Mouse (Mus musculus): ENCODE measurements around the gene Nova2.

Gene Nova2

DNA sequence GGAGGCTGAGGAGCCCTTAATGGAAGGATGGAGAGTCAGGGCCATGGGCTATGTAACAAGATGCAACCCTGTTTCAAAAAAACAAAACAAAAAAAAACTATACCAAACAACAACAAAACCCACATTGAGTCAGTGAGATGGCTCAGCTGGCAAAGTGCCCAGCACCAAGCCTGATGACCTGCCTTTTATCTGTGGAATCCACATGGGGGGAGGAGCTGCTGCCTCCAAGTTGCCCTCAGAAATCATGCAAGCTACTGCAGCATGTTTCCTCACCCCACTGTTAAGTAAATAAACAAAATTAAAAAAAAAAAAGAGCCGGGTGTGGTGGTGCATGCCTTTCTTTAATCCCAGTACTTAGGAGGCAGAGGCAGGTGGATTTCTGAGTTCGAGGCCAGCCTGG is 60.8 kb downstream of the Nova2 start:
- no peak for DNase-seq (ENCODE audit: low spot score in 2 of 2)

DNA sequence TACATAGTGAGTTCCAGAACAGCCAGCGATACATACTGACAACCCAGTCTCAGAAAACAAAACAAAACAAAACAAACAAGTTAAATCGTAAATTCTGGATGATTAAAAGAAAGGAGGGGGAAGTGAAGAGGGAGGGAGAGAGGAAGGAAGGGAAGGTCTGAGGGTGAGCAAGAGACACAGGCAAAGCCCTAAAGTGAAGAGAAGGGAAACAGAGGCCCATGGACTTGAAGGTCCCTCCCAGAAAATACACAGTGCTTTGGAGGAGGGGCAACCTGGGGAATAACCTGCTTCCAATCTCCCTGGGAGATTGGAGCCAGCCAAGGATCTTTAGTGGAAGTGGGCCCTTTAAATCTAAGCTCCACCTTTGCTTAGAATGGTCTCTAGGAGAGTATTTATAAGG is 61.4 kb downstream of the Nova2 start, which contains the start of gene Nanos2:
Gene Nanos2, plus strand, starts transcription at position 301 of the 400 bp plus-strand sequence.
- no peak for DNase-seq (ENCODE audit: low spot score in 2 of 2)

DNA sequence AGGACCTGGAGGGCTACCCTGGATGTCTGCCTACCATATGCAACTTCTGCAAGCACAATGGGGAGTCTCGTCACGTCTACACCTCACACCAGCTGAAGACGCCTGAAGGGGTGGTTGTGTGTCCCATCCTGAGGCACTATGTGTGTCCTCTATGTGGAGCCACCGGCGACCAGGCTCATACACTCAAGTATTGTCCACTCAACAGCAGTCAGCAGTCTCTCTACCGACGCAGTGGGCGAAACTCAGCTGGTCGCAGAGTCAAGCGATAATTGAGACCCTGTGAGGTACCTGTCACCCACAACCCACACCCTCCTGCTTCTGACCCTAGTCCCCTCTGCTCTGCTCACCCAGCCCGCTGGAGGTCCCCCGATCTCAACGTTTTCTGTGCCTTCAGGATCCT is 62.1 kb downstream of the Nova2 start:
- no peak for DNase-seq (ENCODE audit: low spot score in 2 of 2)

DNA sequence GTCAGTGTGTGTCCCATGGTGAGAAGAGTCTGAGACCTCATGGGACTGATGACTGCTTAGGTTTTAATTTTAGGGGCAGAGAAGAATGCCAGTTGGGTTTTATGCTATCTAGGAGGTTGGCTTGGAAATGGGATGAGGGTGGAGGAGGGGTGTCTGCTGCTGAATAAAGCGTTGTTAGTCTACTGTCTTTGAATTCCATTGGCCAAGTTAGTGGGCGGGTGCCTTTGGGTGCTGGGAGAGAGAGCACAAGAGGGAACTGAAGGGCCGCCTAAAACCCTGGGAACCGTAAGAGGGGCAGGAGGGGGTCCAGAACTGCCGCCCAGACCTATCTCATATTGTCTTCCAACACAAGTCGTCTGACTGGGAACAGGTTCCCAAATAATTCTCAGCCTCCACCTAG is 63.1 kb downstream of the Nova2 start:
- DNase-seq (ENCODE audit: low spot score in 2 of 2), result no peak

DNA sequence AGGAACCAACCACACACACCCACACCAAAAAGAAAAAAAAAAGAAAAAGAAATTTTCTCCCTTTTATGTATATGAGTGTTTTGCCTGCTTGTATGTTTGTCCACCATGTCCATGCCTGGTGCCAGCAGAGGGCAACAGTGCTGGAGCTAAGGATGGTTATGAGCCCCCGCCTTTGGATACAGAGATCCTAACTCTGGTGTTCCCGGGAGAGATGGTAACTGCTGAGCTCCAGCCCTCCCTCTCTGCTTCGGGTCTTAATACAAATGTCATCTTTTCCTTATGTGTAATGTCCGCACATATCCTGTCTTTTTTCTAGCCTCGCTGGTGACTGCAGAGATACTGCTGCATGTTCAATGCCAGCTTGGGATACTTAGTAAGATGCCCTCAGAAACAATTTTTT is 64.3 kb downstream of the Nova2 start:
- DNase-seq (ENCODE audit: low spot score in 2 of 2), result peak in 1 of 2 experiments; percentile 76

DNA sequence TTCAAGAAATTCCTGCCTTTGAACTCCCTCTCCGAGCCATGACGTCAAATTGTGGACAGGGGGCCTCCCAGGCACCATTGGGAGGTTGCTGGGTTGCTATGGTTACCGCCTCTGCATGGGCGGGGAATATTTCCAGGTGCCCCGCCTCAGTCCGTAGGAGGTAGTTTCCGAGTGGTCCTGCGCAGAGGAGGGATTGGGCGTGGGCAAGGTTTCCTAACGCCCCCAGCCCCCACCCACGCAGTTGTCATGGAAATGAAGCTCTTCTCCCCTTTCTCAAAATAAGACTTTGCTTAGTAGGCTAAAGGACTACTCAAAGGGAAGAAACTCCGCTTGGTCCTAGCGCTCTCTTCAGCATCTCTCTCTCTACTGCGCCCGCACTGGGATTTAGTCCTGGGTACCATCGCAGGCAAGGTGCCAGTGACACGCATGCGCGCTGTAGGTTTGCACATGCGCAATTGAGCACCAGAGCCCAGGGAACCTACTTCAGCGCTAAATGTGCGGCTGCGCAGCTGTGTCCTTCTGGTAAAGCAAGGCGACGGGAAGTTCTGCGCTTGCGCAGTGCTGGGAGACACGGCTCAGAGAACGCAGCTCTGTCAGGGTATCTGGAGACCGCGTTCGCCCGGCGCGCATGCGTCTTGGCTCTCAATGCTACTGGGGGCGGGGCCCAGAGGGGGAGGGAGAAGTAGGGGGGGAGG is 65.1 kb downstream of the Nova2 start, which contains the start of gene Mypop:
Gene Mypop, plus strand, starts transcription at position 645 of the 695 bp plus-strand sequence.
- peak; percentile 100 for DNase-seq (ENCODE audit: low spot score in 2 of 2)

DNA sequence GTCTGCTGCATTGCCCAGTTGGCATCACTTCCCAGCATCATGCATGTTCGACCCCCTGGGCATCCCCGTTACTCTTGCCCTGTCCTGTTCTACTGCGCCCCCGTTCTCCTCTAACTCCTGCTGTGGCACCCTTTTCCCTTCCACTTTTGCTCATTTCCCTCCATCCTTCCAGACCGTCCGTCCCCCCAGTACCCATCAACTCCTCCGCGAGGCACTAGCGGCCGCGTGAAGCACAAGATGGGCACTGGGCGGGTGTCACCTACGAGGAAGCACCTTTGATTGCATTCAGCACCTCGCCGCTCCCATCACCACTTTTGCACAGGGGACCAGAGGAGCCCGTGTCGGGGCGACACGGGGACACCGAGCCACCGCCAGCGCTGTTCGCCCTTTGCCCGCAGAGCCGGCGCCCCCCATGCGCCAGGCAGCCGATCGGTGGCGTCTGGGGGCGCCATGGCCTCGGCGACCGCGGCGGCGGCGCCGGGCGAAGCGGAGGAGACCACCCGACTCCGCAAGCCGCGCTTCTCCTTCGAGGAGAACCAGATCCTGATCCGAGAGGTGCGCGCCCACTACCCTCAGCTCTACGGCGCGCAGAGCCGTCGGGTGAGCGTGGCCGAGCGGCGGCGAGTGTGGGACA is 66.1 kb downstream of the Nova2 start:
- peak; percentile 61 to 63 for DNase-seq (ENCODE audit: low spot score in 2 of 2)

DNA sequence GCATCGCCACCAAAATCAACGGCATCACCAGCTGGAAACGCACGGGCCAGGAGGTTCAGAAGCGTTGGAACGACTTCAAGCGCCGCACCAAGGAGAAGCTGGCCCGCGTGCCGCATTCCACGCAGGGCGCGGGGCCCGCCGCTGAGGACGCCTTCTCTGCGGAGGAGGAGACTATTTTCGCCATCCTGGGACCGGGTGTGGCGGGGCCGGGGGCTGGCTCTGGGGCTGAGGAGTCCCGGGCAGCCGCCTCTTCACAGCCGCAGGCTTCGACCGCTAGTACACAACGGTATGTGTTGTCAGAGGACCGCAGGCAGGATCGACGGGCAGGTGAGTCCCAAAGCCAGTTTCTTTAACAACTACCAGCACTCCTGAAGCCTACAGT is 66.6 kb downstream of the Nova2 start:
- DNase-seq (ENCODE audit: low spot score in 2 of 2), result peak; percentile 66 to 69

DNA sequence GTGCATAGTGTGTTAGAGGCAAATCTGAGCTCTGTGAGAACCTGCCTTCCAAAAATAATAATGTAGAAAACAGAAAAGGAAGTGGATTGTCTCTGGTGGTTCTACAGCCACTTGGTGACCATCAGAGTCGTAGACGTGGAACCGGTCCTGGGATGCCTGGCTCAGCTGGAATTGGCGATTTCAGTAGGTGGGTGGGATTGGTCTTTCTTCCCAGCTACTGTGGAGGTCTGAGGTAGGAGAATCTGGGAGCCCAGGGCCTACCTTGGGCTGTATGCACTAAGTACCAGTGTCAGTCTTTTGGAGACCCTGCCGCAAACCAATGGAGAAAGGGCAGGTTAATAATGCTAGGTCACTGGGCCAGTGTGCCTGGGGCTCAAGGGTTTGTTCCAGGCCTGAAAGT is 67.3 kb downstream of the Nova2 start:
- no peak for DNase-seq (ENCODE audit: low spot score in 2 of 2)

DNA sequence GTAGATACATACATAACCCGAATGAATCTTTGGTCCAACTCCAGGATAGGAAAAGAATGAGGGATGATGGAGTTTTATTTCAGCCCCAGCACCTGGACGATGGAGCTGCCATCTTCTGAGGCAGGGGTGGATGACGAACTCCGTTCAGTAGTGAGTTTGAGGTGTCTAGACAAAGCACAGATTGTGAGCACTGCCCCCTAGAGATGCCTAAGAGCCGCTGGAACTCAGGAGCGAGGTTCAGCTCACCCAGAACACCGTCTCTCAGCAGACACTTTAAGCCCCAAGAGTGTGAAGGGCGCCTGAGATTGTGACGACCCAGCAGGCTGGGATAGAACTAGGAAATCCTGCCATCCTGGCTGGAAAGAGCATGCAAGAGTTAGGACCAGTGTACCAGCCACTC is 73.1 kb downstream of the Nova2 start:
- DNase-seq (ENCODE audit: low spot score in 2 of 2), result no peak

DNA sequence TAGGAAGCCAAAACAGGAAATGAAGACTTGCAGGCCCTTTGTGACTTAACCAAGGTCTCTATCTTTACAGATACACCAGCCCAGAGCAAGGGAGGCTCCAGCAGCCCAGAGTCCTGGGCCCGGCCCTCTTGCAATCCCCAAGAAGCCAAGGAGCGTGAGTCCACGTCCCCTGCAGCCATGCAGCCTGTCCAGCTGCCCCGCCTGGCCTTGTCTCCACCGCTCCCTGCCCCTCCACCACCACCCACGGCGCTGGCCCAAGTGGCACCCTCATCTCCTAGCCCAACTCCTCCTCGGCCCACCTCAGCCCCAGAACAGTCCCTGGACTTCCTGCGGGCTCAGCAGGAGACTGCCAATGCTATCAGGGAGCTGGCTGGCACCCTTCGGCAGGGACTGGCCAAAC is 74.7 kb downstream of the Nova2 start:
- no peak for DNase-seq (ENCODE audit: low spot score in 2 of 2)

DNA sequence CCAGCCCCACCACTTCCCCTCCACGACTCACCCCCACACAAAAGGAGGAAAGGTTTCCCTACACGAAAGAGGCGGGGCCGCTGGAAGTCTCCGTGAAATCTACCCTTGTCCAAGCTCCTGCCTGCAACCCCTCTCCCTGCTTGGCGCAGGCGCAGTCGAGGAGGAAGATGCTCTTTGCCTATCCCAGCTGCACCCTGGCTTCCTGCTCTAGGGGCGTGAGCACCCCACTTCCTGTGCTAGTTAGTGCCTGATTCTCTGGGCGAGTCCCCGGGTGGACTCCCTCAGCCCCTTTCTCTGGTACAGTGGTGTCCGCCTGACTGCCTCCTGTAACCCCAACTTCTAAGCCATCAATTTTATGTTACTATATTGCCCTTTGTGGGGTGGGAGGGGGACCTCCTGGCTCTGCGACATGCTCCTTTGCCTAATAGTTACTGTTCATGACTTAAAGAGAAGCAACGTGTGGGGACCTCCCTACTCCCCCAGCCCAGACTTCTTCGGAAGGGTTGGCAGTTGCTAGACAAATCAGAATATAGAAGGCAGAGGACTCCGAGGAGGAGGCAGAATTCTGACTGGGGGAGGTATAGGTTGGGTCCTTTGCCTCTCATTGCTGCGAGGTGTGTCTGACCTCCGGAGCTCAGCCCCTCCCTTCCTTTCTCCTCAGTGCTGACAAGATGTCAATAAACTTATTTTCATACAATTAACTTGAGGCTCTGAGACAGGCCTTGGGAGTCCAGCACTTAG is 75.5 kb downstream of the Nova2 start:
- DNase-seq (ENCODE audit: low spot score in 2 of 2), result peak; percentile 63 to 66

DNA sequence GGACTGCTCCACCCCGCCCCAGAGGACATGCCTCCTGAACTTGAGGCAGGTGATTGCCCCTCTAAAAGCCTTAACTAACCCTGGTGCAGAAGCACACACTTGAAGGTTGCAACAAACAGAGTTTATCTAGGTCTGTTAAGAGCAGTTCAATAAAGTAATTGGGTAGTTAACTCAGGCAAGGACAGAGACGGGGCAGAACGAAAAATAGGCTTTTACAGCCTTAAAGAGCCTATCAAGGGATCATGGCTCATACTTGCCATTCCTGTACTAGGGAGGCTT is 76.1 kb downstream of the Nova2 start:
- no peak for DNase-seq (ENCODE audit: low spot score in 2 of 2)

DNA sequence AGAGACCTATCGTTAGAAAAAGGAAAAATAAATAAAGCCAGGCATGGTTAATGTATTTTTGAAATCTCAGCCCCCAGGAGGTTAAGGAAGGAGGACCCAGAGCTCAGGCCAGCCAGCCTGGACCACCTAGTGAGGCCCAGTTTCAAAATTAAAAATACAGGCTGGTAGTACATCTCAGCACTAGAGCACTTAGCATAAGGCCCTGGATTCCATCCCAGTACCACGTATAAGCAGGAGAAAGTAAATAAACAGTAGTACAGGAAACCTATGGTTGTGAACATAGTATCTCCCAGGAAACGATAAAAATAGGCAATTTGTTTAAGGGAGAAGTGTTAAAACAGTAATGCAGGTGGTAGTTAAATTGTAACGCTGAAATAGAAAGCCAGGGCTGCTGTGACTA is 76.4 kb downstream of the Nova2 start:
- no peak for DNase-seq (ENCODE audit: low spot score in 2 of 2)

DNA sequence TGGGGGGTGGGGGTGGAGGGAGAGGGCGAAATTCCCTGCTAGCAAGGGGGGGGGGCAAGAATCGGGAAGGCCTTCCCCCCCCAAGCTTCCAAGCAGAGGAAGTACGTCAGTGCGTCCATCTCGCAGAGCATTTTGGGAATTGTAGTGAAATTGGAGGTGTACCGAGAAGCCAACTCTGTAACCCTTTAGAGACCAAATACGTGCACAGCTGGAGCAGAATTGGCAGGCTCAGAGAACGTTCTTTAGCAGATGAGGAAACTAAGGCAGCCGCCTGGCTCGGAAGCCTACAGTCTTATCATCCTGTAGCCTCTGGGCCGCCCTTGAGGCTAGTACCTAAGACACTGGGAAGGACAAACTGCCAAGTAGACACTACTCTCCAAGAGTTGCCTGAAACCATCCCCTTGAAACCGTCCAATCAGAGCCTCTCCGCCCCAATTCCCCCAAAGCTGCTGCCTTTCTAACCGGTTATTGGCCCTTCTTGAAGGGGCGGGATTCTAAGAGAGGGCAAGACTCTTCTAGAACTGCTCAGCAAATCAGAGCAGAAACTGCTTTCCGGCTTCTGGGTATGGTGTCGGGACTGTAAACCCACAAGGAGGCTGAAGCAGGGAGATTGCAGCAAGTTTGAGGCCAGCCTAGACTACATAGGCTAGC is 77.3 kb downstream of the Nova2 start:
- peak; percentile 82 to 90 for DNase-seq (ENCODE audit: low spot score in 2 of 2)

DNA sequence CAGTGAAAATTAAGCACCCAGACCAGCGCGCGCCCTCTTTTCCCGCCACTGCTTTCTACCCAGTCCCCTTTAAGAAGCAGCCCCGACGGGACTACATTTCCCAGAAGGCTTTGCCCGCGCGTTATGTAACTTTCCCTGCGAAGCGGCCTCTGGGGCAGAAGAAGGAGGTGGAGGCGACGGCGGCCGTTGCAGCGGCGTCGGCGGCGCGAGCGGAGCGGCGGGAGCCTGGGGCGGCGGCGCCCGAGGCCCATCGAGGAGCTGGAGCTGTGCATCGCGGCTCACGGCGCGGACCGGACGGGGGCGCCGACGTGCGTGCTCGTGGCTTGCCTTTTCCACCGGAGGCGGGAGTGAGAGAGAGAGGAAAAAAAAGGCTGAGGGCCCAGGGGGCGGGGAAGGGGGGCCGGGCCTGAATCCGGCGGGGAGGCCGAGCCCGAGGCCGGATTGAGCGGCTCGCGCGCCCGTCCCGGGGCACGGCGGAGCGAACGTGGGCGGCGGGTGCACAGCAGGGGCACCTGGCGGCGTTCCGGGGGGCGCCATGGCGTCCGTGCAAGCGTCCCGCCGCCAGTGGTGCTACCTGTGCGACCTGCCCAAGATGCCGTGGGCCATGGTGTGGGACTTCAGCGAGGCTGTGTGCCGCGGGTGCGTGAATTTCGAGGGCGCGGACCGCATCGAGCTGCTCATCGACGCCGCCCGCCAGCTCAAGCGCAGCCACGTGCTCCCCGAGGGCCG is 78.4 kb downstream of the Nova2 start, which contains the start of gene Irf2bp1:
Gene Irf2bp1, plus strand, starts transcription at position 143 of the 729 bp plus-strand sequence.
- DNase-seq (ENCODE audit: low spot score in 2 of 2), result peak; percentile 96

DNA sequence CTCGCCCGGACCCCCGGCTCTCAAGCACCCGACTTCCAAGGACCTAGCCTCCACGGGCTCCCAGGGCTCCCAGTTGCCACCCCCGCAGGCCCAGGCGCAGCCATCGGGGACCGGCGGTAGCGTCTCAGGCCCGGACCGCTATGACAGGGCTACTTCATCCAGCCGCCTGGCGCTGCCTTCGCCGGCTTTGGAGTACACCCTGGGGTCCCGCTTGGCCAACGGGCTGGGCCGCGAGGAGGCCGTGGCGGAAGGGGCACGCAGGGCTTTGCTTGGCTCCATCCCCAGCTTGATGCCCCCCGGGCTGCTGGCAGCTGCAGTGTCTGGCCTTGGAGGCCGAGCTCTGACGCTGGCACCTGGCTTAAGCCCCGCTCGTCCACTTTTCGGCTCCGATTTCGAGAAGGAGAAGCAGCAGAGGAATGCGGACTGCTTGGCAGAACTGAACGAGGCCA is 79.0 kb downstream of the Nova2 start:
- DNase-seq (ENCODE audit: low spot score in 2 of 2), result no peak

DNA sequence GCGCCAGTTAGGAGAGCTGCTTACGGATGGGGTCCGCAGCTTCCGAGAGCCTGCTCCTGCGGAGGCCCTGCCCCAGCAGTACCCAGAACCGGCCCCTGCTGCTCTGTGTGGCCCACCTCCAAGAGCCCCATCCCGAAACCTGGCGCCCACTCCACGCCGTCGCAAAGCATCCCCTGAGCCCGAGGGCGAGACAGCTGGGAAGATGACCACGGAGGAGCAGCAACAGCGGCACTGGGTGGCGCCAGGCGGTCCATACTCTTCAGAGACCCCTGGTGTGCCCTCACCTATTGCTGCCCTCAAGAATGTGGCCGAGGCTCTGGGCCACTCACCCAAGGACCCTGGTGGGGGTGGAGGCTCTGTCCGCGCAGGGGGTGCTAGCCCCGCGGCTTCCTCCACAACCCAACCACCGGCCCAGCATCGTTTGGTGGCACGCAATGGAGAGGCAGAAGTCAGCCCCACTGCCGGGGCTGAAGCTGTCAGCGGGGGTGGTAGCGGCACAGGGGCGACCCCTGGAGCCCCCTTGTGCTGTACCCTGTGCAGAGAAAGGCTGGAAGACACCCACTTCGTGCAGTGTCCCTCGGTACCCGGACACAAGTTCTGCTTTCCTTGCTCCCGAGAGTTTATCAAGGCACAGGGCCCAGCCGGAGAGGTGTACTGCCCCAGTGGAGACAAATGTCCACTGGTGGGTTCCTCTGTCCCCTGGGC is 79.9 kb downstream of the Nova2 start:
- DNase-seq (ENCODE audit: low spot score in 2 of 2), result no peak

DNA sequence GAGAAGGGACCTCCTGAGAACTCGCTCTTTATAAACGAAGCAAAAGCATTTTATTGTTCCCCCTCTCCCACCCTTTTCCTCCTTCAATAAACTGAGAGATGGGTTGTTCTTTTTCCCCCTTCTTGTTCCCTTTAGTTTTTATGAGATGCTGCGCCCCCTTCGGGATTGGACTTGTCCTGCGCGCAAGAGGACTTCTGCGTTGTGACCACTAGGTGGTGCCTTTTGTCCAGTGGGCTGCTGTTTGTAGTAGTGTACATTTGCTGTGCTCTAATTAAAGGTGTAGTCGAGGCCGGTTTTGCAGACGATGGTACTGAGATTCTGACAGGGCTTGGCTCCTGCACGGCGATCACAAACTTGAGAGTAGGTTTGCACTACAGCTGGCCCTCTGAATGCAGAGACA is 80.8 kb downstream of the Nova2 start:
- DNase-seq (ENCODE audit: low spot score in 2 of 2), result peak; percentile 86 to 87

DNA sequence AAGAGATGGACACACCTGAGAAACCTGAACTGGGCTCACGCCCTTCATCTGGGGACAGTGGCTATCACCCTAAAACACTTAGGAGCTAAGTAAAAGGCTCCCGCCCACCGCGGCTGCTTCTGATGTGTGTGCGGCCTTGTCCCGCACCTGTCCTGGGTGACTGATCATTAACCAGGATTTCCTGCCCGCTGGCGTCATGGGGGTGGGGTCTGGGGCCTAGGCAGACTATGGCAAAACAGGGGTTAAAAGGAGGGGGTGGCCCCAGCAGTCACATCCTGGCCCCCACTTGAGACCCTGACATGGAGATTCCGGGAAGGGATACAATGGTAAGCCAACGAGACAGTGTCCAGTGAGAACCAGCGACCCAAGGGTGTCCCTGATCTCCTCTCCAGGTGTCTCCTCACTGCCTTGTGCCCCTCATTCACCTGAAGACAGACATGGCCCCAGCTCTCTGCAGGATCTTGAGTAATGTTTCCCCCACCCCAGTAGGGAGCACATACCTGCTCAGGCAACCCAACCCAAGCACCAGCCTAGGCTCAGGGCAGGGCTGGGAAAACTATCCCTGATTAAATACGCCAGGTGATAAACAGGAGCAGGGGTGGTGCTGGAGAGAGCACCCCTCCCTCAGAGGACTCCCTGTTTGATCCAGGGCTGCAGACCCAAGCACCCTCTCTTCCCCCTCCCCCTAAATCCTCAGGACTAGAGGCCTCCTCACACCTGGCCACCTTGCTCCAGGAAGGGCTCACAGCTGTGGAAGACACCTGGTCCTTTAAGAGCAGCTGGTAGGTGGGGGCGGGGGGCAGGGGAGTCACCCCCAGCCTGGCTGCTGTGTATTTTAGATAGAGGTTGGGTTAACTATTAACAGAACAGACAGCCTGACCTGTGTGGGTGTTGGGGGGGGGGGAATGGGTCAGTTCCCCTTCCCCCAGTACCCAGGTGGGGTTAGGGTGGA is 81.6 kb downstream of the Nova2 start:
- peak in 1 of 2 experiments; percentile 45 for DNase-seq (ENCODE audit: low spot score in 2 of 2)

Data from right cerebral cortex, postnatal 10 days (tissue).